In genomic region chr14:75967291-75967690, GRCm38 (mm10) we compare ENCODE assay signal across 33 mouse cellular contexts. TPM values are rescaled to one million over a fixed set of nuclear protein-coding genes. Genes with fewer than 3 reads are reported as not detected.
DNase-seq lines count a peak whose midpoint lies in the region; ATAC-seq and TF ChIP-seq lines count a peak whose summit lies in the region.
"Had no signal": no experiment of that assay in that cellular context is flagged by ENCODE, and none has a peak within 500 bp of the region (broad histone marks: within the 10 kb centered on the region; RNA-seq: fewer than 3 reads in every experiment).

No protein-coding gene starts in this region.

- peaks cover 4% of the 10 kb centered on the region; the same call in 1 of the 2 replicates for H3K79me2 ChIP-seq in CH12.LX (replicated peaks; ENCODE audit: control insufficient read depth, extremely low read depth, insufficient read depth, poor library complexity, severe bottlenecking)

- dilution Hi-C loops in CH12.LX (cut with MboI; ENCODE audit: extremely low pct_ligation_motif_present, extremely low pct_unique_long_range_greater_than_20kb, low sequenced_read_pairs), result no loop called here

- TF ChIP-seq POLR2A in CH12.LX (IDR thresholded peaks at IDR 0.05; ENCODE audit: low read depth, low read length), result no peak
- TF ChIP-seq POLR2A in cortical plate, adult 2 months (IDR thresholded peaks at IDR 0.05; ENCODE audit: extremely low read depth, insufficient read depth, low read length), result no peak

- H3K9ac ChIP-seq in CH12.LX (ENCODE audit: insufficient read depth, low read depth), result no peak overlapping the region
- no peak overlapping the region for H3K9ac ChIP-seq in lung, postnatal 0 days (replicated peaks; ENCODE audit: low read depth)
- H3K9ac ChIP-seq: embryonic facial prominence, embryonic 12.5 days; hindbrain, embryonic 14.5 days; kidney, embryonic 15.5 days; limb, embryonic 15.5 days; liver, embryonic 13.5 days had no signal

- in situ Hi-C loops in CH12.LX (cut with MboI; ENCODE audit: low pct_ligation_motif_present, low pct_unique_long_range_greater_than_20kb, low sequenced_read_pairs), result no loop called here

- whole genome bisulfite sequencing in lung, postnatal 0 days, result 78% methylated on average over 5 of the region's 5 CpGs

- H3K4me2 ChIP-seq in CH12.LX (ENCODE audit: insufficient read depth, low read depth, poor library complexity, severe bottlenecking), result no peak overlapping the region
- H3K4me2 ChIP-seq in lung, postnatal 0 days (replicated peaks; ENCODE audit: low read depth, low read length), result no peak overlapping the region
- H3K4me2 ChIP-seq: embryonic facial prominence, embryonic 12.5 days; hindbrain, embryonic 14.5 days; kidney, embryonic 15.5 days; limb, embryonic 15.5 days; liver, embryonic 13.5 days had no signal

- no peak for TF ChIP-seq RAD21 in CH12.LX (IDR thresholded peaks at IDR 0.05; ENCODE audit: low read depth, low read length)

- no peaks in the 10 kb centered on the region for H3K9me3 ChIP-seq in CH12.LX (replicated peaks; ENCODE audit: low read length)
- no peaks in the 10 kb centered on the region for H3K9me3 ChIP-seq in lung, postnatal 0 days (ENCODE audit: low read length)
- H3K9me3 ChIP-seq: embryonic facial prominence, embryonic 12.5 days; forebrain, embryonic 10.5 days; kidney, embryonic 15.5 days; limb, embryonic 10.5 days; limb, embryonic 15.5 days; liver, embryonic 13.5 days; midbrain, embryonic 10.5 days had no signal

- DNase-seq in layer of hippocampus, adult 2 months (ENCODE audit: low spot score in 2 of 2), result no peak
- DNase-seq in layer of hippocampus, adult 11-12 months (ENCODE audit: low spot score), result no peak
- DNase-seq in A20 (ENCODE audit: low read depth, low spot score) (peak; percentile 84), CH12.LX (ENCODE audit: extremely low read depth) (peak; percentile 35)
- DNase-seq in lung, postnatal 0 days (ENCODE audit: low spot score), result no peak
- no peak for DNase-seq in adrenal gland, postnatal 10 days
- DNase-seq: adrenal gland, adult 8-10 months; cerebellum, adult 11 months; cerebellum, adult 9-10 months; cerebellum, postnatal 36 days; embryo, embryonic 11 days; gastrocnemius, postnatal 14 days; kidney, adult 11 months; kidney, postnatal 25 days; liver, embryonic 13.5 days; lung, adult 18-20 months; lung, postnatal 10 days; right cerebral cortex, postnatal 25 days; spleen, adult 18-20 months; thymus, postnatal 14 days had no signal

- H3K27ac ChIP-seq in layer of hippocampus, adult 2 months, result peak overlapping the region; percentile 97
- H3K27ac ChIP-seq in CH12.LX (ENCODE audit: insufficient read depth, low read depth), result no peak overlapping the region
- no peak overlapping the region for H3K27ac ChIP-seq in cortical plate, adult 2 months (ENCODE audit: insufficient read depth, low read length)
- no peak overlapping the region for H3K27ac ChIP-seq in lung, postnatal 0 days (ENCODE audit: low read length)
- H3K27ac ChIP-seq: embryonic facial prominence, embryonic 12.5 days; forebrain, embryonic 10.5 days; hindbrain, embryonic 14.5 days; kidney, embryonic 15.5 days; limb, embryonic 10.5 days; limb, embryonic 15.5 days; liver, embryonic 13.5 days; midbrain, embryonic 10.5 days had no signal

- no peak for ATAC-seq in lung, postnatal 0 days
- ATAC-seq: forebrain, embryonic 16.5 days; midbrain, embryonic 16.5 days had no signal

- peaks cover 0 to 22% of the 10 kb centered on the region in 2 experiments; a peak in 2 of 4 replicates for H3K4me1 ChIP-seq in CH12.LX (ENCODE audit: control insufficient read depth in 1 of 2, insufficient read depth in 2 of 2)
- H3K4me1 ChIP-seq in cortical plate, adult 2 months (ENCODE audit: control insufficient read depth, insufficient read depth, low read length), result peaks cover 2% of the 10 kb centered on the region
- no peaks in the 10 kb centered on the region for H3K4me1 ChIP-seq in lung, postnatal 0 days (ENCODE audit: insufficient read depth, low read depth, low read length)
- H3K4me1 ChIP-seq: kidney, embryonic 15.5 days; liver, embryonic 13.5 days; midbrain, embryonic 10.5 days had no signal

- no peak for TF ChIP-seq CTCF in layer of hippocampus, adult 2 months (conservative IDR thresholded peaks at IDR 0.05)
- TF ChIP-seq CTCF in CH12.LX (conservative IDR thresholded peaks at IDR 0.05 in 1 of 2, IDR thresholded peaks at IDR 0.05 in 1 of 2; ENCODE audit: low read depth in 2 of 2, low read length in 2 of 2), result no peak
- TF ChIP-seq CTCF in cortical plate, adult 2 months (IDR thresholded peaks at IDR 0.05; ENCODE audit: extremely low read depth, insufficient read depth, low read length), result no peak
- TF ChIP-seq CTCF in lung, postnatal 0 days (IDR thresholded peaks at IDR 0.05), result no peak

- no peaks in the 10 kb centered on the region for H3K27me3 ChIP-seq in CH12.LX (replicated peaks)
- H3K27me3 ChIP-seq in lung, postnatal 0 days (replicated peaks; ENCODE audit: insufficient read depth, low read length), result no peaks in the 10 kb centered on the region
- H3K27me3 ChIP-seq: embryonic facial prominence, embryonic 12.5 days; kidney, embryonic 15.5 days; limb, embryonic 15.5 days; liver, embryonic 13.5 days had no signal

- H3K36me3 ChIP-seq in CH12.LX (replicated peaks in 1 of 2; ENCODE audit: control insufficient read depth in 1 of 2, insufficient read depth in 1 of 2, low read length in 1 of 2), result peaks cover 0 to 20% of the 10 kb centered on the region in 2 experiments
- H3K36me3 ChIP-seq in lung, postnatal 0 days (ENCODE audit: insufficient read depth, low read length), result no peaks in the 10 kb centered on the region
- H3K36me3 ChIP-seq: embryonic facial prominence, embryonic 12.5 days; forebrain, embryonic 10.5 days; kidney, embryonic 15.5 days; limb, embryonic 10.5 days; limb, embryonic 15.5 days; liver, embryonic 13.5 days; midbrain, embryonic 10.5 days had no signal

- peak overlapping the region; percentile 79 for H3K4me3 ChIP-seq in layer of hippocampus, adult 2 months
- no peak overlapping the region for H3K4me3 ChIP-seq in CH12.LX (replicated peaks in 1 of 3; ENCODE audit: low read depth in 2 of 3, low read length in 2 of 3, poor library complexity in 1 of 3)
- H3K4me3 ChIP-seq in cortical plate, adult 2 months (ENCODE audit: insufficient read depth, low read length), result peak overlapping the region; percentile 40; the same call in 1 of the 2 replicates
- no peak overlapping the region for H3K4me3 ChIP-seq in lung, postnatal 0 days (ENCODE audit: low read depth, low read length)
- H3K4me3 ChIP-seq: embryonic facial prominence, embryonic 12.5 days; forebrain, embryonic 10.5 days; kidney, embryonic 15.5 days; limb, embryonic 10.5 days; limb, embryonic 15.5 days; liver, embryonic 13.5 days; midbrain, embryonic 10.5 days had no signal

- TF ChIP-seq EP300 in CH12.LX (IDR thresholded peaks at IDR 0.05; ENCODE audit: low read length), result 0 out of 2 replicates have a peak, but pooled peaks have one; percentile 10
- no peak for TF ChIP-seq EP300 in lung, postnatal 0 days (IDR thresholded peaks at IDR 0.05)

TF ChIP-seq in CH12.LX, 34 proteins besides CTCF, POLR2A, EP300 and RAD21:
- TF ChIP-seq MEF2A (IDR thresholded peaks at IDR 0.05; ENCODE audit: borderline replicate concordance, low read depth, low read length), result no peak
- TF ChIP-seq CHD1 (IDR thresholded peaks at IDR 0.05; ENCODE audit: low read depth, low read length), result no peak
- TF ChIP-seq MXI1 (IDR thresholded peaks at IDR 0.05; ENCODE audit: low read depth, low read length), result no peak
- no peak for TF ChIP-seq ZNF384 (IDR thresholded peaks at IDR 0.05; ENCODE audit: low read depth, low read length)
- no peak for TF ChIP-seq ZKSCAN1 (IDR thresholded peaks at IDR 0.05; ENCODE audit: borderline replicate concordance, low read depth, low read length)

RNA-seq across cellular contexts. Expression of gene Kctd4, which starts 12.5 kb away (rescaled TPM):
- total RNA-seq in layer of hippocampus, adult 2 months (2021), result 10 to 100 TPM; 60.6 to 63.3 TPM
- total RNA-seq in CH12.LX (2012; rRNA removed) (0.08 TPM in 1 of 2 replicates, not detected in the other), CH12.LX (2014; rRNA removed) (not detected in 2 replicates)
- polyA plus RNA-seq in CH12.LX (2012; ENCODE audit: insufficient read length, low read depth), result 0.05 and 0.06 TPM in 2 replicates
- polyA plus RNA-seq in cortical plate, adult 2 months (2012; rRNA removed), result 8.8 and 11.9 TPM in 2 replicates
- 0.21 and 0.24 TPM in 2 replicates for polyA plus RNA-seq in lung, postnatal 0 days (2015; fragmentation: Nextera tagmentation; extraction: Ambion mirVana)
- total RNA-seq in adrenal gland, postnatal 10 days (2021), result not detected
- total RNA-seq: gastrocnemius, postnatal 14 days; granulocyte monocyte progenitor cell, adult 5-6 weeks; hematopoietic stem cell, adult 5-6 weeks; megakaryocyte progenitor cell, adult 5-6 weeks had no signal

RNA-seq across cellular contexts. Expression of gene Gtf2f2, which starts 43.4 kb away (rescaled TPM):
- total RNA-seq in layer of hippocampus, adult 2 months (2021), result 10 to 100 TPM; 19.3 to 22.8 TPM
- total RNA-seq in CH12.LX (2012; rRNA removed), result 44.8 and 55.5 TPM in 2 replicates
- 118 and 135 TPM in 2 replicates for total RNA-seq in CH12.LX (2014; rRNA removed)
- 87.4 and 90.6 TPM in 2 replicates for polyA plus RNA-seq in CH12.LX (2012; ENCODE audit: insufficient read length, low read depth)
- polyA plus RNA-seq in cortical plate, adult 2 months (2012; rRNA removed), result 13.3 and 13.8 TPM in 2 replicates
- polyA plus RNA-seq in lung, postnatal 0 days (2015; fragmentation: Nextera tagmentation; extraction: Ambion mirVana), result 21.4 and 21.7 TPM in 2 replicates
- total RNA-seq in adrenal gland, postnatal 10 days (2021), result 10 to 100 TPM; 21.8 to 24.8 TPM

Comparison
In these comparisons a context has a peak if more than half of its experiments do, and no peak if none do; other contexts are left out.
1. DNase-seq: peak in A20 (single experiment) and CH12.LX (single experiment); none in layer of hippocampus, adult 2 months (0 of 2), layer of hippocampus, adult 11-12 months (single experiment), lung, postnatal 0 days (single experiment) and adrenal gland, postnatal 10 days (single experiment).
2. H3K4me3 ChIP-seq: peak in layer of hippocampus, adult 2 months (single experiment) and cortical plate, adult 2 months (single experiment); none in CH12.LX (0 of 3) and lung, postnatal 0 days (single experiment).
3. RNA of gene Kctd4, which starts 12.5 kb away (total RNA-seq): 60.6 to 63.3 TPM in layer of hippocampus, adult 2 months; 0.08 TPM in CH12.LX and not detected in adrenal gland, postnatal 10 days; every median in the first group is over 10 times any median in the second.